Mouse (Mus musculus) urinary bladder, postnatal 10 days (tissue): Measurements from ENCODE around the gene Lama1.

Experiments used
- DNase-seq: peaks from one replicate; pipeline ENCODE4 v3.0.0; 2022; ENCODE audit warnings: low spot score

The Lama1 gene

DNA sequence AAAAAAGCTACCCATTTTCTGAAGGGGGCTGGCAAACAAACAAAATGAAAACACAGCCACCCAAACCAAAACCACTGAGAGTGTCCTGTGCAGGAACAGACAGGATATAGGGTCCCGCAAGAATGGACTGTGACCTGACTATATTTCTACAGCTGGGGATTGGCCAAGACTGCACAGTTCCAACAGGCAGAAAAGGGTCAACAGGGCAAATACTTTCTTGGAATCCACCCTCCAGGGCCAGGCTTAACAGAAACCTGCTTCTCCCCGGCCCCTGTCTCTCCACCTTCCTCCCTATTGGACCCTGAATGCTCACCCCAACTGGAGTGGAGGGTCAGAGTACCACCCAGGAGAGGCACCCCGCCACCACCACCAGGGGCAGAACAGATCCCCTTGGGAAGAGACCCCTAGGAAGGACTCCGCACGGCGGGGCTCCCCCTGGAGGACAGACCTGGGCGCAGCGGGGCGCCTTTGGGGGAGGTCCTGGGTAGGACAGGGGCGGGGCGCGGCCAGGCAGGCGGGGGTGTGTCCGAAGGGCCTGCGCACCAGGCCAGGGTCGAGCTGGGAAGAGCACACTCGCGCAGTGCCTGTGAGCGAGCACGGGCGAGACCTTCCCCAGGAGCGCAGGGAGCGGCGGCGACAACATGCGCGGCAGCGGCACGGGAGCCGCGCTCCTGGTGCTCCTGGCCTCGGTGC is at the start of gene Lama1:
Gene Lama1 (plus strand): TSS at position 566 of the 693 bp plus-strand sequence.
- DNase-seq: peak; percentile 26

DNA sequence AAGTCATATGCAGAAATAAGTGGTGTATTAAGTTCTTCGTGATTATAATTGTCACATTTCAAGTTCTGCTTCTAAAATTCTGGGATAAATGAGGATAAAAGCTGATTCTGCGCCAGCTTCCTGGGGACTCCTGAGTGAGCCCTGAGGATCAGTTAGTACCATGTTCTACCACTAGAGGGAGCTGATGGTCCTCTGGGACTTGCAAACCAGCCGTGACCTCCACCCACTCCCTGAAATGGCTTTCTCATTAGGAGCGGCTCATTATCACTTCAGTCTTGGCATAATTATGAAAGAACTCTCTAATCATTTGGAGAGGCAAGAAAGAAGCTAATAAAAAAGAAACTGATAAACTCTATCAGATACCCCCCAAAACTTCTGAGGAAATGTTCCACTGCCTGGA is 45.6 kb upstream of the Lama1 start:
- DNase-seq: no peak

DNA sequence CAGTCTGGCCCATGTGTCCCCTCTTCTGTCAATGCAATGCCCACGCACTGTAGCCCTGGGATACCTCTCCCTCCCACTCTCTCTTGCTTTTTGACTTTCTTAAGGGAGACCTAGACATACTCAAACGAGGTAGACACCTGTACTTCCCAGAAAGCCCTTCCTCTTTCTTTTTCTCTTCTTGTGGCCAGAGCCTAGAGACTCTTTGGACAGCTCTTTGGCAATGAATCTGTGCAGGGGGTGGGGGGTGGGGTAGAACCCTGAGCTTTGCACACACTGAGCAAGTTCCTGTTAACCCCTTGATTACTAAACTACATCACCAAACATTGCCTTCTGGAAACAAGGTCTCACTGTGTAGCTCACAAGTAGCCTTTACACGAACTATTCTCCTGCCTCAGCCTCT is 32.8 kb upstream of the Lama1 start:
- DNase-seq: no peak

DNA sequence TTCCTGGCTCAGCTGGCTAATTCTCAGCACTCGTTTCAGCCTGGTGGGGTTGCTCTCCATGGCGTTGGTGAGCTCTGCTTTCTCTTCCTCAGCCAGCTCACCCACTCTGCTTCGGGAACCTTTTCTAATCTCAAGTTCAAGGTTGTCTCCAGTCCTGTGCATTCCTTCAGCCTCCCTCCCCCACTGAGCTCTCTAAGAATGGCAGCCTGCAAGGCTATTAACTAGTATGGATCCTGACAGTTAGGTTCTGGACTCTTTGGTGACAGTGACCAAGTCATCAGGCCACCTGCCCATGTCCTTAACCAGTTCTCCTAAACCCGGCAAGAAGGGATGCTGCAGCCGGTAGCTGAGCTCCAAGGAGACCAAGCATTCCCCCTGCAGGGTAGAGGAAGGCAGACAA is 30.1 kb upstream of the Lama1 start:
- DNase-seq: no peak

DNA sequence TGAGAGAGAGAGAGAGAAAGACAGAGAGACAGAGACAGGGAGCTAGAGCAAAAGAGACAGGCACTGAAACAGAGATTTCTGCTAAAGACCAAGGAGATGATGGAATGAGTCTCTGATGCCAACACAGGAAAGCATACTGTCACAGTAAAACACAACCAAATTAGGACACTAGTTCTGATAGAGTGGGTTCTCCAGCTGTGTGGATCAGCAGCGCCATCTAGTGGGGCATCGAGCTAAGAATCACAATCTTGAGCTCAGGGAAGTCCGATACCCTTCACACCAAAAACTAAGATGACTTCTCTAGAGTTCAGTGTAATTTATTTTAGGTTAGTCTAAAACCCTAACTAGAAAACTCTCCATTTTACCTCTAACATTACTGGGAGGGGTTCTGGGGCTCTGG is 29.1 kb upstream of the Lama1 start:
- DNase-seq: no peak

DNA sequence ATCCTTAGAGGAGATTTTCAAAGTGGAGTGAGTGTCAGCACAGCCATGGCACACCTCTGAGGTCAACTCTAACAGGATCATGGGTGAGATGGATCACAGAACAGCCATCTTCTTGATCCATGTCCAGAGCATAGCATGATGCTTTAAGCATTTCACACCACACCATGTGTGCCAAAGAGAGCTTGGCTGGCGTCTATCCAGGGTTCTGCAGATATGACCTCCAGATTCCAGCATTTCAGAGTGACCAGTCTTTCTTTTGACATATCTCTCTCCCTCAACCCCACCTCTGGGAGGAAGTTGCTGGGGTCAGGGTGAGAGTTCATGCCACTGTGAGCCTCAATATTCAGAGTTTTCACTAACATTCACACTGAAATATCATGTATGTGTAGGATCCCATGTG is 18.5 kb upstream of the Lama1 start:
- DNase-seq: no peak

DNA sequence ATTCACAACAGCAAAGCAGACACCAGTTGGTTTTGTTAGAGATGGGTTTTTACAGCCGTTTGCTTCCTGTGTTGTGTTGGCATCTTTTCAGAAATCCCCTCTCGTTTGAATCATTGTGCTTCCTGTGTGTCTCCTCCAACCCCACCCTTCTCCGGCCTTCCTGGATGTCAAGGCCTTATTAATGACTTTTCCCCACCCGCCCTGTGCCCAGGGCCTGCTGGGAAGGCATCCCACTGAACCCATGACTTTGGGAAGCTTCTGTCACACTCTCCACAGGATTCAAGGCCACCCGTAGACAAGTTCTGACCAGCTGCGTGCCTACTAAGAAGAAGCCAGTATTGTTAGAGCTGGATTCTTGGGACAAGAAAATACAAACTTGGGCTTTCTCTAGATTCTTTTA is 16.0 kb upstream of the Lama1 start:
- DNase-seq: no peak

DNA sequence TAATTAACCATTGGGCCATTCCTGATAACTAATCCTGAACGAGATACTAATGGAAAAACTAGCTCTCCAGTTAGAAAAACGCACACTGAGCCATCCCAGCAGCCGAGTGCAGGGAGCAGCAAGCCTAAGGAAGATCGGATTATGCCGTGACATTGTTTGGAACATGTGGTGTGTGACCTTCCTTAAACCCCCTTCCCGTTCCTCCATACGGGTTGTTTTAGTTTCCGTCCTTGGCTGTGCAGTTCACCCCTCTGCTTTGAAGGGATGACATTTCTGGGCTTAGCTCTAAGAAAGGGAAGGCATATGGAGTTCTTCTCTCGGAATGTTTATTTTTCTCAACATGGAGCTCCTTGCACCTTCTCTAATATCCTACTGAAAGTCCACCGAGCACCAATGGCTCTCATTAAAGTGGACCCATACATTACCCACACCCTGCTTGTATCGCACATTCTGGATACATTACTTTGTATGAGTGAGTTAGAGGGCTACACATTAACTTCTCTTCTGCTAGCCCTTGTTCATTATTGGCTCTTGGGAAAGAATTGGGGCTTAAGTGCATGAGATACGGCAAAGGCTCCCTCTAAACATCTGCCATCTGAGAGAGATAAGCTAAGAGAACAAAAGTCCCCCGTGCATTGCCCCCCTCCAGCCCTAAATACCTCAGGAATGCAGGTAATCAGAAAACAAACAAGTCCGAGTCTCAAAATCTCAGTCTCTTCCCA is 11.9 kb upstream of the Lama1 start:
- DNase-seq: no peak

DNA sequence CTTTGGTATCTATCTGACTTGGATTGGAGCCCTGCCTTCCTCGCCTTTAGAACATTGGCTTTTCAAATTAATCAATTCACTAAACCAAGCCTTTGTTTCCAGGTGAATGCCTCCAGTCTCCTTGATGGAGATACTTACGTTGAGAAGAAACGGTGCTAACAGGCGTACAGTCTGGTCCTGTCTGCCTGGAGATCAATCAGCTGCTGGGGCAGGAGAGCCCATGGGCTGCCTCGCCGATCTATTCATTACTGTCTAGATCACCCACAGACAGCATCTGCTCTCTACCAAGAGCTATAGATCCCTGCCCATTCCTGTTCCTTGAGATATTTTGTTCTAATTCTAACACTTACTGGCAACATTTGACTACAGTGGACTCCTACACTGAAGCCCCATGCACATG is 9.6 kb upstream of the Lama1 start:
- no peak for DNase-seq

DNA sequence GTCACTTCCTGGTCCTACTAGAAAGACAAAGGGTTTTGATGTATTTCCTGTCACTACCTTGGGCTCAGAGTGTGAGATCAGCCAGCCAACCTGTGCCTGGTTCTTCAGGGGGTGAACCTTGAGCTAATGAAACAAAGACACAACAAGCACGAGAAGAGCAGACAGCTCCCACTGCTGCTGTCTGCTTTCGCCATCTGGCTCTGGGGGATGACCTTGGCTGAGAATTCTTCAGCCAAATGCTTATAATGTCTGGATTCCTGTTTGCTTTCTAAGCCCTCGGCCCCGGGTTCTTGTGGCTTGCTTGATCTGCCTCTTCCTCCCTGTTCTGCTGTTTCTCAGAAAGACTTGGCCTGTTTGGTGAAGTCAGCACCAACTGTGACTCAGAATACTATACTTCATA is 6.4 kb upstream of the Lama1 start:
- no peak for DNase-seq

DNA sequence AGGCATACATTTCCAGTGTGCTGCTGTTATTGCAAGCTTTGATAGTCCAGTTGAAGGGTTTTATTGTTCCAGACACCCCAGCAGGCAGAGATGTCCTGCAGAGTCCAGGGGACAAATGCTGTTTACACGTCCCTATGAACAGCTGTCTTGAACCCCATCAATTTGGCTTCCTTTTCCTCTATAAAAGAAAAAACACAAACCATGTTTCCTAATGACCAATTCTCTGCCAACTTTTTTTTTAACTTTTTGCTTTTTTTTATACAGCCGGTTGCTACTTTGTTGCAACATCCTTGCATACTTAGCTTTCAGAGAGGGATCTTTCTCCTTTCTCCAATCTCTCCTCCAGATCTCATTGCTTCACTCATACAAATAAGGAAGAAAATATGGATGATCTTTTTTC is 4.4 kb upstream of the Lama1 start:
- no peak for DNase-seq

DNA sequence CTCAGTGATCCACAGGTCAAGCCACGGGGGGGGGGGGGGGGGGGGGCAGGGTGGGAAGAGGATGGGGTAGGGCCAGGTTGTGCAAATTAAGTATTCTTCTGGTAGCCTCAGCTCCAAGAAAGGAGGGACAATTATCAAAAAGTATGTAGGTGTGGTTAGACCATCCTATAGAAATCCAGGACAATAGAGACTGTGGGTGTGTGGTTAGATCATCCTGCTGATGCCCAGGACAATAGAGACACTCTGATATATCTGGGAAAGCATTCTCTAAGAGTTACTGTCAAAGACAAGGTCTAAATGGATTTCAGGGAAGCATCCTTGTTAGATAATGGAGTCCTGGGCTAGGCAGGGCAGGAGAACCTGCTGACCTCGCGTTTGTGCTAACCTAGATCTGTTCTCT is 3.2 kb upstream of the Lama1 start:
- no peak for DNase-seq

DNA sequence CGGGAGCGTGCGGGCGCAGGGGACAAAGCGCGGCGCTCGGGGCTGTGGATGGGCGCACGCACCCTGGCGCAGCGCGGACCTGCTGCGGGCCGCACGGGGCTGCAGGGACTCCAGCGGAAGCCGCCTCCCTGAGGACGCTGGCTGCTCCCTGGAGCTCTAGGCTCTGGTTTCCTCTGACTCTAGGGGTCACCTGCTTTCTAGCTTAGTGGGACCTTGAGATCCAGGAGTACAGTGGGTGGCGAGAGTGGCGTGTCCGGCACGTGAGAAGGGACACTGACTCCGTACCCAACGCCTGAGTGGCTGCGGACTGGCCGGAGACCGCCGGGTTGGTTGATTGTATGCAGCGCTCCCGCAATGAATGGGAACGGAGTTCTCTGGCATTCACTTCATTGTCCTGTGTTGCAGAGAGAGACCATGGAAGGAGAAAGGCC is 417 bp downstream of the Lama1 start:
- DNase-seq: no peak

DNA sequence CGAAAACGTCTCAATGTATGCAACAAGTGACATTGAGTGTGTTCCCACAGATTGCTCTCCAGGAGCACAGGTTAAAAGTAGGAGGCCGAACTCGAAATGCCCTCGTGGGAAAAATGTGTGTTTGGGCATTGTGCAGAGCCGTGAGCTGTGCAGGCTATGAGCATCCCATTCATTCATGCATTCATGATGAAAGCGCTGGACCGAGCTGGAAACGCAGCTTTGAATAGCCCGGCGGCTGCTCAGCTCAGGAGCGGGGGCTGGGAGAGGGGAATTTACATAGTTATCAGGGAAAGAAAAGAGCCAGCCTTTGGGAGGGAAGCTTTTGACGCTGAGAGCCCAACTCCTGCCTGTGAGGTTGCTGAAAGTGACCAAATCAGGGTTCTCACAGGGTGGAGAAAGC is 1.2 kb downstream of the Lama1 start:
- no peak for DNase-seq

DNA sequence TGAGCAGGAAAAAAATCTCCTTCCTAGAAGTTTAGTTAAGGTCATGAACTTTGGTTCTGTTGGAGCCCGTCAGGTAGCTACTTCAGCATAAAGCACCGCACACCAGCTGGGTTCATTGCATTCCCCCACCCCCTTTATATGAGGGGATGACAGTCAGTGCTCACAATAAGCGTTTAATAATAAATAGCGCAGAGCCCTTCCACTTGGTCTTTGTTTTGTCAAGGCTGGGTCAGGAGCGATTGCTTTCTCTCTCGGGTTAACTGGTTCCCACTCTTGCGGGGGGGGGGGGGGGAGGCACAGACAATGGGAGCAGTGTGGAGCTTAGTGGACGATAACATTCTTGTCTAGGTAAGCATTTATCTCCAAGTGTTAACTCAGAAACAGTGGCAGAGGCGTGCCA is 4.7 kb downstream of the Lama1 start:
- no peak for DNase-seq

DNA sequence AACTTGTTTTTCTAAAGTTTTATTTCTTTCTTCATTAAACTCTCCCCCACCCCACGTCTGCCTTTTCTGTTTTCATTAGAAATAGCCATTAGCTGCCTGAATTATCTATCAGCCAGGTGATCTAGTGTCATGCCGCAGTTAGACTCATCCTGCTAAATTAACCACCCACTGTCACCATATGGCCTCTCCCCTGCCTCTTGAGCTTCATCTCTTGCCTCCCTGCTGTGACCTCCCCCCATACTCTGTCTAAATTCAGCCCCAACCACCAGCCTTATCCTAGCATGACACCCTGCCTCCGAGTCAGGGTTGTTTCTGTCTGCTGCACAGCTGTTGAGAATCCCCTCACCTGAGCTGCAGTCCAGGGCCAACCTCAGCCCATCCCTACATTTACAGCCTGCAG is 5.9 kb downstream of the Lama1 start:
- DNase-seq: no peak

DNA sequence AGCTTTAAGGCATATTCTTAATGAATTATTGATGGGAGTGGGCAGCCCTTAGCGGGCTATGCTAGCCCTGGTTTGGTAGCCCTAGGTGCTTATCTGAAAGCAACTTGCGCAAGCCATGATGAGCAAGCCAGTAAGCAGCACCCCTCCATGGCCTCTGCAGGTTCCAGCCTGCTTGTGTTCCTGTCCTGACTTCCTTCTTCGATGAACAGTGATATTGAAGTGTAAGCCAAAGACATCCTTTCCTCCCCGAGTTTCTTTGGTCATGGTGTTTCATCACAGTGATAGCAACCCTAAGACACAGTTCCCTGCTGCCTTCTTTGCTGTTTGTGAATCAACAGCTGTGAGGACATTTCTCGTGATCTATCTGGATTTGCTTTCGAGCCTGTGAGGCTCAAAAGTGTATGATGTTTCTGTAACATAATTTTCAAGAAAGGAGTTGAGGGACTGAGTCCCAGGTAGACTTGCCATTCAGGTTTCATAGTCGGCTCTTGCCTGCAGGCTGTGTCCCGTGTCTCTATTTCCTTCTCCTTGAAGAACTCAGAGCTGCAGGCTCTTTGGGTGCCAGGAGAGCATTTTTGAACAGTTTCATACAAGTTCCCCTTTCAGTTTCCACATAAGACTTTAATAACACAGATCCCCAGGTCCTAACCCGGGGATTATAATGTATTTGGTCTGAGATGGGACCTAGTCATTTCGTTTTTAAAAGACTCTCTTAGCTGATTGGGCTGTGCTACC is 8.1 kb downstream of the Lama1 start:
- DNase-seq: no peak

DNA sequence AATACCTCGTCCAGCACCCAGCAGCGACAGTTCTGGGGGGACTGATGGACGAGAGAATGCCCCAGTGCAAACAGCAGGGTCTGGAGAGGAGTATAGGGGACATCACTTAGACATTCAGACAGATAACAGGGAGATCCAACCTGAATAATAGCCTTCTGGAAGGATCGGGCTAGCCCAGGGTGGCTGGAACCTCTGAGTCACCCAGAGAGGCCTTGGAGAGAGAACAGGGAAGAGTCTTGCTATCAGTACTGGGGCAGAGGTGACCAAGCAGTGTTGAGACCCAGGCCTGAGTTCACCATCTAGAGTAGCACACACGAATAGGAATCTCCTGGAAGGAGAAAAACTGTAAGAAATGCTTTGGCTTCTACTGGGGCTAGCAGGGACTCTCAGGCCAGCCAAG is 9.3 kb downstream of the Lama1 start:
- no peak for DNase-seq

DNA sequence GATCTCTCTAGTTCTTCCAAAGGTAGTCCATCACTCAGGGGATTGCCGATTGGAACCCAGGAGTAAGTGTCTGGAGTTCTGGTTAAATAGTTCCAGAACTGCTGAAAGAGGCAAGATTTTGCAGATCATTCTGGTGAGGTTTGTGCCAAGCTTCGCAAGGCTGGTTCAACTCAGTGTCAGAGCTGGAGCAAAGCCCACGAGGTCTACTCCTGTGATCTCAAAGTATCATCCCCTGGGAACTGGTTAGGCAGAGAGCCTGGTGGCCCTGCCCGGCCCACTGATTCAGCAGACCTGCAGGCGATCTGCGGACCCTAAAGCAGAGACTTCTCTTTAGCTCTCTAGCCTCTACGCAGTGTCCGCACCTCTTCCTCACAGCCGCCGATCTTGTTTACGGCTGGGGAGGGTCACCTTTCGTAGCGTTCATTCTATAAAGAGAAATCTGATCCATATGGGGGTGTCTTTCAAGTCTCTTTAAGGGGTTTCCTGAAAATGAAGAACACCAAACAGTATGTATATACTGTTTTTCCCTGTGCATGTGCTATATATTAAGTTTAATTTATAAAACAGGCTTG is 10.8 kb downstream of the Lama1 start:
- DNase-seq: no peak

DNA sequence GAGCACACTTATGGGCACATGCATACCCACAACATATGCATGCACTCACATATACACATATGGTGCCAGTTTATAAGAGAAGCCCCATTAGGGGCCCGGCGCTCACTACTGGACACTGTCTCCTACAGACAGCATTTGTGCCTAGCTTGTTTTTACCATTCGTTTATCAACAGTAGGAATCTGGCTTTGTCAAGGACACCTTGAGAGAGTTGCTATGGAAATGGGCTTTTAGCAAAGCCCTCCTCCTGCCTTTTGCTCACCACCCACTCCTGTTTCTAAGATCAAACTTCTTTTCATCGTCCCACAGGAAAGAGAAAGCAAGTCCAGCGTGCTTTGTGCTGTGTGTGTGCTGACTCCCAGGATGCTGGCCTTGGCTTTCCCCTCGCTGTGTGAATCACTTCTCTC is 13.3 kb downstream of the Lama1 start:
- no peak for DNase-seq

DNA sequence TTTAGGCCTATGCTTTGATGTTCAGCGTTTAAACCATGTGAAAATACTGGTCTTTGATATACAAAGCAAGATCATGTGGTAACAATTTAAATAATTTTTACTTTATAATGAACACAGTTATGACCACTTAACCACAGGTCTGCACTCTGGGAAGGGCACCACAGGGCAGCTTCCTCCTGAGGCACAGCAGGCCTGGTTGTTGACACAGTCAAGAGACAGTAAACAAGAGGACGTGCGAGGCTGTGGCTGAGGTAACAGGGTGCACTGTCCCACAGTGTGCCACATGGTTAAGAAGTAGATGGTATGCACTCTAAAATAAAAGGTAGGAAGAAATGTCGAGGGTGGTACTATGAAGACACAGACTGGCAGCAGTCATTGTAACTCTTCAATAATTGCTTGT is 14.3 kb downstream of the Lama1 start:
- no peak for DNase-seq

DNA sequence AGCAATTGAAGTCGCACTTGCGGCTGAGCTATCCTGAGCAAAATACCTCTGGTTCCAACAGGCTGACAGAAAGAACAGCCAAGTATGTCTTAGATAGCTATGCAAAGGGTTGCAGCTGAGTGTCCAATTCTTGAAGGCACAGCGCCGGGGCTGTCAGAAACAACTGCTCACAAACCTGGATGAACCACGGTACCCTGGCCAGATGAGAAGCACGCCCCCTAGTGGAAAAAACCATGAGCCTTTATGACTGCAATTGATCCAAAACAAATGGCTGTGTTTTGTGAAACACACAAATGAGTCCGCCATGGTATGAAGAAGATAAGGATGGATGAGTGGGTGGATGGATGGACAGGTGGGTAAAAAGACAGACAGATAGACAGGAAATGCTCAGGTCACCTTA is 15.9 kb downstream of the Lama1 start:
- DNase-seq: no peak

DNA sequence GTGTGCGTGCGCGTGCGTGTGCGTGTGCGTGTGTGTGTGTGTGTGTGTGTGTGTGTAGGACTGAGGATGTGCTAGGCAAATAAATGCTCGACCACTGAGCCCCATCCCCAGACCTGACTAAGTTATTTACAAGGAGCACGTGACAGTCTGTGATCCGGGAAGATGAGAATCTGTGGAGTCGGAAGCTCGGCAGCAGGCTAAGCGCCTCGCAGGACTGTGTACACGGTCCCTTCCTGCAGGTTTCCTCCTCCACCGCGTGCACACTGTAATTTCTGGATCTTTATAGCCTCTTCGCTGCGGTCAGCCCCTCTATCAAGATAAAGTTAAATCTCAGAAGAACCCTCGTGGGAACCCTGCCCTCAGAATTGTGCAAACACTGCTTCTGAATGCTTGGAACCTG is 18.4 kb downstream of the Lama1 start:
- no peak for DNase-seq
